Mouse (Mus musculus) thymus, postnatal 25 days (tissue): ENCODE measurements around the gene Sntb2.
"Not testable (repeated sequence)": the region's sequence is repeated elsewhere in the genome, so short reads cannot be mapped to it uniquely, and the experiment has no call there.

Experiments used
- DNase-seq: peaks from one replicate; pipeline ENCODE4 v3.0.0; 2022

Gene Sntb2

GRCm38 (mm10) chr8:106935324-106935869, at the start of gene Sntb2:
Gene Sntb2, plus strand, starts transcription at chr8:106935750.
- peak; percentile 93 for DNase-seq

GRCm38 (mm10) chr8:106887336-106888189, 48.0 kb upstream of the Sntb2 start:
- peak; percentile 78 for DNase-seq

- DNase-seq, result no peak
These were observed 46.7 kb upstream of the Sntb2 start for GRCm38 (mm10) chr8:106888803-106889202.

GRCm38 (mm10) chr8:106892210-106892805, 43.2 kb upstream of the Sntb2 start:
- DNase-seq, result peak; percentile 58

- DNase-seq, result no peak
These were observed 42.6 kb upstream of the Sntb2 start for GRCm38 (mm10) chr8:106892806-106893451.

GRCm38 (mm10) chr8:106893481-106894156, 41.9 kb upstream of the Sntb2 start, which contains the start of gene Utp4:
Gene Utp4, plus strand, starts transcription at chr8:106893636.
- DNase-seq, result peak; percentile 89

GRCm38 (mm10) chr8:106899473-106899872, 36.1 kb upstream of the Sntb2 start:
- no peak for DNase-seq

- peak; percentile 40 for DNase-seq
These were observed 29.6 kb upstream of the Sntb2 start for GRCm38 (mm10) chr8:106905727-106906480.

- DNase-seq, result no peak
These were observed 28.9 kb upstream of the Sntb2 start for GRCm38 (mm10) chr8:106906635-106907034.

- no peak for DNase-seq
These were observed 28.1 kb upstream of the Sntb2 start for GRCm38 (mm10) chr8:106907450-106907849.

GRCm38 (mm10) chr8:106908291-106908690, 27.3 kb upstream of the Sntb2 start:
- DNase-seq, result no peak

- DNase-seq, result no peak
These were observed 21.9 kb upstream of the Sntb2 start for GRCm38 (mm10) chr8:106913631-106914030.

- DNase-seq, result no peak
These were observed 15.7 kb upstream of the Sntb2 start for GRCm38 (mm10) chr8:106919721-106920394.

GRCm38 (mm10) chr8:106920395-106920741, 15.2 kb upstream of the Sntb2 start:
- no peak for DNase-seq

GRCm38 (mm10) chr8:106924057-106924456, 11.5 kb upstream of the Sntb2 start:
- no peak for DNase-seq

- DNase-seq, result no peak
These were observed 10.6 kb upstream of the Sntb2 start for GRCm38 (mm10) chr8:106924904-106925349.

GRCm38 (mm10) chr8:106925446-106925845, 10.1 kb upstream of the Sntb2 start:
- DNase-seq, result no peak

- DNase-seq, result peak; percentile 31
These were observed 8.3 kb upstream of the Sntb2 start for GRCm38 (mm10) chr8:106927247-106927646.

GRCm38 (mm10) chr8:106928182-106928581, 7.4 kb upstream of the Sntb2 start:
- not testable (repeated sequence) for DNase-seq

- DNase-seq, result no peak
These were observed 6.2 kb upstream of the Sntb2 start for GRCm38 (mm10) chr8:106929155-106929913.

GRCm38 (mm10) chr8:106929921-106930320, 5.6 kb upstream of the Sntb2 start:
- no peak for DNase-seq
